Mouse (Mus musculus): ENCODE data around the gene Elmo1. TPM values are rescaled to one million over a fixed set of nuclear protein-coding genes. Genes with fewer than 3 reads are reported as not detected.

The Elmo1 gene
- polyA plus RNA-seq, 1 experiment from 2014 or later, result 21.4 TPM

DNA sequence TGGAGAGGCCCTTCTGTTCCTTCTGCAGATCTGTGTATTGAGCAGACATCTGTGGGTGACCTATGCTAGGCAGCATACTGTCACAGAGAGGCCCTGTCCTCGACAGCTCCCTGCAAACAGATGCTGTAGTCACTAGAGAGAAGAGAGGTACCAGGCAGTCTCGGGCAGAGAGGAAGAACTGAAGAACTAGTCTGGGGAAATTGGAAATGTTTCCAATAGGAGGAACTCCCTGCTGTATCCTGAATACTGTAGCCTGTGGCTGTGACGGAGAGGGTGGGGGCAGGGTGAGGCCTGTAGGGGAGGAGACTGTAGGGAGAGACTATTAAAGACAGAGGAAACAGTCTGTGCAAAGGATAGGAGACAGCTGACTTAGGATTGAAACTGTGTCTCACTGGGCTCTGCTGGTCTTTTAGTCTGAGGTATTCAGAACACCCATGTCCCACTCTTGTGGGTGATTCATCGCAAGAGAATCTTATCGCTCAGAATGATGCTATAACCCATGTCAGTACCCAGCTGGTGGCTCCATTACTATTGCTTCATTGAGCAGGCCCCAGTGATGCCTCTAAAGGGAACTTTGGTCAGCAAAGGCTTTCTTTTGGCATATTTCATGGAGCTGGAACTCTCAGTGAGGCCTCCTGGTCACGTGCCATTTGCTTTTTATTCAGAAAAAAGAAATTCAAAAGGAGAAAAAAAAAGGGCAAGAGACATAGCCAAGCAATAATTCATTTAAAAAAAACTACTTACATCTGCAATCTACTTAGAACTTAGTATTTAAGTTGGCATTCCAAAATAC, 43.4 kb downstream of the Elmo1 start:
- H3K27me3 ChIP-seq (replicated peaks; ENCODE audit: control insufficient read depth, insufficient read depth, low read length), result no peaks in the 10 kb centered on the region
- WGBS, result 46% methylated on average over 6 of the region's 6 CpGs
- H3K4me3 ChIP-seq (ENCODE audit: low read depth, low read length), result no peak overlapping the region
- no peak overlapping the region for H3K9ac ChIP-seq (ENCODE audit: low read depth, low read length)
- peak overlapping the region; percentile 13 for H3K27ac ChIP-seq (replicated peaks; ENCODE audit: low read depth, low read length)
- DNase-seq (ENCODE audit: low spot score) (no peak), ATAC-seq (ENCODE audit: low read depth) (peak; percentile 45; the same call in 1 of the 2 replicates)
- H3K4me1 ChIP-seq (ENCODE audit: control insufficient read depth, insufficient read depth, low read length), result peaks cover 22% of the 10 kb centered on the region
- H3K36me3 ChIP-seq (ENCODE audit: control insufficient read depth, insufficient read depth, low read length), result no peaks in the 10 kb centered on the region
- H3K4me2 ChIP-seq (ENCODE audit: low read depth, low read length), result no peak overlapping the region
- H3K9me3 ChIP-seq (ENCODE audit: control insufficient read depth, low read length), result no peaks in the 10 kb centered on the region

DNA sequence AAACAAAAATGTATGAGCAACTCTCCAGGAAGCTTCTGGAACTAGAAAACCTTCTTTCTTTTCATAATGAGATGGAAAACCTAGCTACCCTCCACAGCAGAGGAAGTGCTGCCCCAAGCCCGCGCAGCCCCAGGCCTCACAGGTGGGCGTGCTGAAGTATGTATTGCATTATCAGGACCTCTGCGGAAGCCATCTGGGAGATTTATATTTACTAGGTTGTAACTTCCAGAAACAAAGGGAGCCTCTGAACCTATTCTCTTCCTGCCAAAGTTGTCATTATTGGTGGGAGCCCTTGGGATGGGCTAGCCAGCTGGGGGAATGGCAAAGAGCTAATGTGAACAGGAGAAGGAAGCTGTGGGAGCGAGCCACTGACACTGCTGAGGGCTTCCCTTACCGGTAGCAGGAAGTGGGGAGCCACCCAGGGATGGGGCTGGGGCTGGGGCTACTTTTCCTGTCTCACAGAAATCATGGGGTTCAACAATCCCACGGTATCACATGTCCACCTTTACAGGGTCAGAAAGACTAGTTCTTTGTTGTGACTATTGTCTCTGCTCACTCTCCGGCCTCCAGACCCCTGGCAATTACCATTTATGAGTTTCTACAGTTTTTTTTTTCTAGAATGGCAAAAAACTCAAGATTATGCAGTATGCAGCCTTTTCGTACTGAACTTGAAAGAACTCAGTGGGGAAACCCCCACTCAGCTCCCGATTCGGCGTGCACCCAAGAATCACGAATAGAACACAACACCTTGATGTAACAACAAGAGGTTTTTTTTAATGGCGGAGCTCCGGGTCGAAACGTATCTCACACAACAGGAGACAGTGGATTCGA, 44.2 kb downstream of the Elmo1 start:
- Histone ChIP-seq H3K4me3 (ENCODE audit: low read depth, low read length) (no peak overlapping the region), H3K27me3 (replicated peaks; ENCODE audit: control insufficient read depth, insufficient read depth, low read length) (no peaks in the 10 kb centered on the region), H3K36me3 (ENCODE audit: control insufficient read depth, insufficient read depth, low read length) (no peaks in the 10 kb centered on the region), H3K4me1 (ENCODE audit: control insufficient read depth, insufficient read depth, low read length) (peaks cover 24% of the 10 kb centered on the region), H3K9me3 (ENCODE audit: control insufficient read depth, low read length) (no peaks in the 10 kb centered on the region), H3K9ac (ENCODE audit: low read depth, low read length) (no peak overlapping the region), H3K4me2 (ENCODE audit: low read depth, low read length) (no peak overlapping the region), H3K27ac (replicated peaks; ENCODE audit: low read depth, low read length) (peak overlapping the region; percentile 13)
- no peak; the same call in 1 of the 2 replicates for ATAC-seq (ENCODE audit: low read depth)
- WGBS, result 75% methylated on average over 18 of the region's 18 CpGs
- DNase-seq (ENCODE audit: low spot score), result no peak

DNA sequence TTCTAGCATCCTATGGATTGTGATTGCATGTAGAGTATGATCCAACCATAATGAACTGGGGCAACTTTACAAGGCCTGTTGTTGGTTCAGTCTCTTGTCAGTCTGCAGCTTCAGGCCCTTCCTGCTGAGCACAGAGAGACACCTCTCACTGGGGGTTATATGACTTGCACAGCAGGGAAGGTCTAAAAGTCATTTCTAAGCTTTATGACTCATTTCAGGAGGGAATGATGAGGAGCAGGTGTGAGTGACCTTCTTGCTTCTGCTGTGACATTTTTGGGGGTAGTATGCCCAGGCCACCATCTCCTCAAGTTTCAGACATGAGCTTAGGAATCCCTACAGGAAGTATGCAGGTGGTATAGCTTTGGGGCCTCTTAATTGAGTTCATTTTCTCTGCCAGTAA, 46.4 kb downstream of the Elmo1 start:
- no peaks in the 10 kb centered on the region for H3K9me3 ChIP-seq (ENCODE audit: control insufficient read depth, low read length)
- H3K27ac ChIP-seq (replicated peaks; ENCODE audit: low read depth, low read length), result no peak overlapping the region
- H3K36me3 ChIP-seq (ENCODE audit: control insufficient read depth, insufficient read depth, low read length), result no peaks in the 10 kb centered on the region
- DNase-seq (ENCODE audit: low spot score) (no peak), ATAC-seq (ENCODE audit: low read depth) (no peak)
- peaks cover 24% of the 10 kb centered on the region for H3K4me1 ChIP-seq (ENCODE audit: control insufficient read depth, insufficient read depth, low read length)
- no peak overlapping the region for H3K4me2 ChIP-seq (ENCODE audit: low read depth, low read length)
- no peak overlapping the region for H3K9ac ChIP-seq (ENCODE audit: low read depth, low read length)
- no peaks in the 10 kb centered on the region for H3K27me3 ChIP-seq (replicated peaks; ENCODE audit: control insufficient read depth, insufficient read depth, low read length)
- no peak overlapping the region for H3K4me3 ChIP-seq (ENCODE audit: low read depth, low read length)

DNA sequence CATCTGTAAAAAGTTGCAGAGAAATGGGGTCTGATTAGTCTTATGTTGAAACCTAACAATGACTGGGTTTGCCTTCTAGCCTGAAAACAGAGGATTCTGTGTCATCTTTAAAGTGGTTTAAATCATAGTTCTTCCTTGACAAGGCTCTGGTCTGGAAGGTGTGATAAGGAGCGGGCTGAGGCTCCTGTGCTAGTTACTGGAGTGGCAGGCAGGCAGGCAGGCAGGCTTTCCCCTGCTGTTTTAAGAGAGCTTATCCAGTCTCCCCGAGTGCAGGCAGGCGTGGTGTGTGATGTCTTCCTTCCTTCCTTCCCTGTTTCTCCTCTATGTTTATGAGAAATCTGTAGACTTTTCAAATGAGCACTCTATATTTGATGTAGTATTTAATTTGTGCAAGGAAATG, 48.1 kb downstream of the Elmo1 start:
- DNase-seq (ENCODE audit: low spot score) (no peak), ATAC-seq (ENCODE audit: low read depth) (no peak)
- peaks cover 23% of the 10 kb centered on the region for H3K4me1 ChIP-seq (ENCODE audit: control insufficient read depth, insufficient read depth, low read length)
- no peak overlapping the region for H3K27ac ChIP-seq (replicated peaks; ENCODE audit: low read depth, low read length)
- H3K9me3 ChIP-seq (ENCODE audit: control insufficient read depth, low read length), result no peaks in the 10 kb centered on the region
- no peak overlapping the region for H3K9ac ChIP-seq (ENCODE audit: low read depth, low read length)
- 31% methylated on average over 3 of the region's 3 CpGs for WGBS
- H3K27me3 ChIP-seq (replicated peaks; ENCODE audit: control insufficient read depth, insufficient read depth, low read length), result no peaks in the 10 kb centered on the region
- no peak overlapping the region for H3K4me3 ChIP-seq (ENCODE audit: low read depth, low read length)
- no peak overlapping the region for H3K4me2 ChIP-seq (ENCODE audit: low read depth, low read length)
- no peaks in the 10 kb centered on the region for H3K36me3 ChIP-seq (ENCODE audit: control insufficient read depth, insufficient read depth, low read length)

DNA sequence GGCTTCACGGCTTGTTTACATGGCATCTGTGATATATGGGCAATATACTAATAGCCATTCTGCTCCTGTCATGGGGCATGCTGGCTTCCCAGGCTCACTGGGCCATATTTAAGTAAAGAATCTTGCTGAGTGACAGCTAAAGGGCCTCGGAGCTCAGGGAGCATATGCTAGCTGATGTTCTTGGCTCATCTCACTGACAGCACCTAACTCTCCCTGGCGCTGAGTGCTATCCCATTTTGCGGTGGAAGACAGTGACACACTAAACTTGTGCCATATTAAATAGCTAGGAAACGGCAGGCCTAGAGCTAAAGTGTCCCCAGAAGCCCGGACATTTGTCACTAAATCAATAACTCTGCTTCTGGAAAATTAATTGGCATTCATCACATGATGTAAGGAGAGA, 48.7 kb downstream of the Elmo1 start:
- Histone ChIP-seq H3K4me2 (ENCODE audit: low read depth, low read length) (no peak overlapping the region), H3K9ac (ENCODE audit: low read depth, low read length) (no peak overlapping the region), H3K27me3 (replicated peaks; ENCODE audit: control insufficient read depth, insufficient read depth, low read length) (no peaks in the 10 kb centered on the region), H3K4me1 (ENCODE audit: control insufficient read depth, insufficient read depth, low read length) (peaks cover 17% of the 10 kb centered on the region), H3K9me3 (ENCODE audit: control insufficient read depth, low read length) (no peaks in the 10 kb centered on the region), H3K36me3 (ENCODE audit: control insufficient read depth, insufficient read depth, low read length) (no peaks in the 10 kb centered on the region), H3K27ac (replicated peaks; ENCODE audit: low read depth, low read length) (no peak overlapping the region), H3K4me3 (ENCODE audit: low read depth, low read length) (no peak overlapping the region)
- ATAC-seq (ENCODE audit: low read depth) (no peak), DNase-seq (ENCODE audit: low spot score) (no peak)
- 64% methylated on average over 6 of the region's 6 CpGs for WGBS

DNA sequence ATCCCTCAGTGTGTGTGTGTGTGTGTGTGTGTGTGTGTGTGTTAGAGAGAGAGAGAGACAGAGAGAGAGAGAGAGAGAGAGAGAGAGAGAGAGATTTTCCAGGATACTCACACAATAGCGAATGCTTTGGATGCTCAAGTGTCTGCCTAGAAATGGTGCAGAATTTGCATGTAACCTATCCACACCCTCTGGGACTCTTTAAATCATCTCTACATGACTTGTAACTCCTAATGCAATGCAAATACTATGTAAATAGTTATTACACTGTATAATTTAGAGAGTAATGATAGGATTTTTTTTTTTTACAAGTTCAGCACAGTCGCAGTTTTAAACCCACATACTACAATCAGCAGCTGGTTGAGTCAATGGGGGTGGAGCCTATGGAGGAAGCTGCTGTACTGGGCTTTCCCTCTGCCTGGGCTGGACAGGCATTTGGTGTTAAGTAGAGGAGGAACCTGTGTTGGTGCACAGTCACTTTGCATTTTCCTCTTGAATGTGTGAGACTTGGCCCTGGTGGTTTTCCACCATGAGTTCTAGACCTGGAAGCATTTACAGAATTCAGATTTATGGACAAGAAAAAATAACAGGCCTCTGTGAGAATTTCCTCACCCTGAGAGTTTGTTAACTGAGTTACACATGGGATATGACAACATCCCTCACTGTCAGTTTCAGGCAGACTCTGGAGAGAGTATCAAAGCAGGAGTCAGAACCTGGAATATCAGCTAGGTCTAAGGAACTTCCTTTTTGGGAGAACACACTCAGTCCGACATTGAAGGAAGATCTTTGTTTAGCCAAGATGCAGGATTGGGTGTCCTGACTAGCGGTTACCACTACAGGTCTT, 49.6 kb downstream of the Elmo1 start:
- no peaks in the 10 kb centered on the region for H3K9me3 ChIP-seq (ENCODE audit: control insufficient read depth, low read length)
- H3K4me2 ChIP-seq (ENCODE audit: low read depth, low read length), result no peak overlapping the region
- no peak for DNase-seq (ENCODE audit: low spot score)
- ATAC-seq (ENCODE audit: low read depth), result no peak
- H3K27ac ChIP-seq (replicated peaks; ENCODE audit: low read depth, low read length), result no peak overlapping the region
- no peaks in the 10 kb centered on the region for H3K27me3 ChIP-seq (replicated peaks; ENCODE audit: control insufficient read depth, insufficient read depth, low read length)
- H3K36me3 ChIP-seq (ENCODE audit: control insufficient read depth, insufficient read depth, low read length), result no peaks in the 10 kb centered on the region
- 75% methylated on average over 4 of the region's 4 CpGs for WGBS
- H3K4me3 ChIP-seq (ENCODE audit: low read depth, low read length), result no peak overlapping the region
- H3K9ac ChIP-seq (ENCODE audit: low read depth, low read length), result no peak overlapping the region
- H3K4me1 ChIP-seq (ENCODE audit: control insufficient read depth, insufficient read depth, low read length), result peaks cover 16% of the 10 kb centered on the region

DNA sequence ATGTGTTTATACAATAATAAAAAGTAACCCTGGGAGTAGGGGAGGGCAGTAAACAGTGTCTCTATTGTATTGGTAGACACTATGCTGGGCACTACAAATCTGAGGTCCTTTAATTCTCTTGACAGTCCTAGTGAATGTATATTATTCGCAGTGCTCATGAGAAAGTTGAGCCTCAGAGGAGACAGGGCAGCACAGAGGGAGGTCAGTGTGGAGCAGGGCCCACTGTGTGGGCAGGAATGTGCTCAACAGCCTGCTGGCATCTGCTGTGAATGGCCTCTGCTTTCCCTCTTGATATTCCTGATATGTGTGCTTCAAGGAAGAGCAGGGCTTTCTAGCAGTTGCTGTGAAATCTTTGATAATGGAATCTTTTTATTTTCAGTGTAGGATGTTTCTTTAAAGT, 52.2 kb downstream of the Elmo1 start:
- H3K9me3 ChIP-seq (ENCODE audit: control insufficient read depth, low read length), result no peaks in the 10 kb centered on the region
- no peaks in the 10 kb centered on the region for H3K36me3 ChIP-seq (ENCODE audit: control insufficient read depth, insufficient read depth, low read length)
- no peak overlapping the region for H3K4me3 ChIP-seq (ENCODE audit: low read depth, low read length)
- H3K27ac ChIP-seq (replicated peaks; ENCODE audit: low read depth, low read length), result no peak overlapping the region
- no peaks in the 10 kb centered on the region for H3K27me3 ChIP-seq (replicated peaks; ENCODE audit: control insufficient read depth, insufficient read depth, low read length)
- H3K9ac ChIP-seq (ENCODE audit: low read depth, low read length), result no peak overlapping the region
- peaks cover 12% of the 10 kb centered on the region for H3K4me1 ChIP-seq (ENCODE audit: control insufficient read depth, insufficient read depth, low read length)
- ATAC-seq (ENCODE audit: low read depth), result no peak
- no peak overlapping the region for H3K4me2 ChIP-seq (ENCODE audit: low read depth, low read length)
- WGBS, result 42% methylated on average over 1 of the region's 1 CpGs
- no peak for DNase-seq (ENCODE audit: low spot score)

DNA sequence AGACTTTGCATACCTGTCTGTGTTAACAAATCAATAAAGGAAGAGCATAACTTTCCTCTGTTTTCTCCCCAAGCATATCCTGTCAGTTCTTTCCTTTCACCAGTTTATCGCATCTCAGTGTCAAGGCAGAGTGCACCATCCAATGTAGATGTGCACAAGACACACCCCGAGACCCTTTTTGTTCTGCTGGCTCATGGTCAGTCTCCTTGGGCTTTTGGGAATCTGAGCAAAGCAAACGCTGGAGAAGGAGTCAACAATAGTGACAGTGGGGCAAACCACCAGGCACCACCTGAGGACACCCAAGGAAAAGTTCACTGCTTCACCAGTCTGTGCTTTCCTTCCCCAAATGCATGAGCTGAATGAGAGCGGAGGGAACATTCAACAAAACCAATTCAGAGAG, 56.5 kb downstream of the Elmo1 start:
- no peaks in the 10 kb centered on the region for H3K27me3 ChIP-seq (replicated peaks; ENCODE audit: control insufficient read depth, insufficient read depth, low read length)
- 90% methylated on average over 4 of the region's 4 CpGs for WGBS

More for the DNA sequence above, 56.5 kb downstream of the Elmo1 start:
- DNase-seq (ENCODE audit: low spot score) (no peak), ATAC-seq (ENCODE audit: low read depth) (no peak)
- Histone ChIP-seq H3K4me2 (ENCODE audit: low read depth, low read length) (no peak overlapping the region), H3K9ac (ENCODE audit: low read depth, low read length) (no peak overlapping the region), H3K4me3 (ENCODE audit: low read depth, low read length) (no peak overlapping the region), H3K4me1 (ENCODE audit: control insufficient read depth, insufficient read depth, low read length) (peaks cover 3% of the 10 kb centered on the region; the same call in 1 of the 2 replicates), H3K27ac (replicated peaks; ENCODE audit: low read depth, low read length) (no peak overlapping the region), H3K36me3 (ENCODE audit: control insufficient read depth, insufficient read depth, low read length) (no peaks in the 10 kb centered on the region), H3K9me3 (ENCODE audit: control insufficient read depth, low read length) (no peaks in the 10 kb centered on the region)

All from embryonic facial prominence, embryonic 14.5 days (tissue).